Mouse (Mus musculus) mouse embryonic stem cell (cell line): ENCODE measurements around the gene Kcnh2.

Experiments used
- in situ Hi-C, 2 experiments: fragments of 300-500 bp; cut with MboI; formaldehyde crosslinking; loops; 1 replicate in 1 of 2; 3 replicates in 1 of 2; pipeline ENCODE4 v1.14.3; 2019 to 2020; ENCODE audit warnings: low sequenced_read_pairs in 2 of 2, low pct_unique_long_range_greater_than_20kb in 1 of 2, mixed read lengths in 1 of 2; ENCODE audit not compliant: unreplicated experiment in 1 of 2

Kcnh2 gene

DNA sequence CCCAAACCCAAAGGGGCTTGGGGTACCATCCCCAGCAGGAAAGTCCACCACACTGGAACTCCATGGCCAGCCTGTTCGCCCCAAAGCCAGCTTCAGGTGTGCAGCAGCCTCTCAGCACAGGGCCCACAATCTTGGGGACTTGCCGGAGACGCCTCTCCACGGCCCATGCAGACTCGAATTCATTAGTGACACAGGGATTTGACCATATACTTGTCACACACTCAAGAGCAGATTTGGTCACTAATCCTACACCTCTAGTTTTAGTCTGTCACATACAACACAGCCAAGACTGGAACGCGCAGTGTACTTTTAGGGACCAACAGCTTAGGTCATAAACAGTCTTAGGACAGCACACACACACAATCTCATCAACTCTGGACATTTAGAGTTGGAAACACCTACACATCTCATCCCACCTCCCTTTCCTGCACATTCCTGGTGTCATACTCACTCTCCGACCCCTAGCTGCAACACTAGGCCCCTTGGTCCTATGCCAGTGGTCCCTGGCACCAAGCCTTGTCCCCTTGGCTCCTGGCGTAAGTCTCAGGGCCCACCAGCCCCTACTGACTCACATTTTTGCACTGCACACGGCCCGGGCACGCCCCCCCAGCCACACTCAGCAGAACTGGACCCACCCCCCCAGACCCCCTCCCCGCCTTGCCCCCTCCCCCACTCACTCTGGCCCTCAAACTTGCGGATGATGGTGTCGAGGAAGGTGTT is 713 bp downstream of the Kcnh2 start:
- in situ Hi-C loops = no loop called here

DNA sequence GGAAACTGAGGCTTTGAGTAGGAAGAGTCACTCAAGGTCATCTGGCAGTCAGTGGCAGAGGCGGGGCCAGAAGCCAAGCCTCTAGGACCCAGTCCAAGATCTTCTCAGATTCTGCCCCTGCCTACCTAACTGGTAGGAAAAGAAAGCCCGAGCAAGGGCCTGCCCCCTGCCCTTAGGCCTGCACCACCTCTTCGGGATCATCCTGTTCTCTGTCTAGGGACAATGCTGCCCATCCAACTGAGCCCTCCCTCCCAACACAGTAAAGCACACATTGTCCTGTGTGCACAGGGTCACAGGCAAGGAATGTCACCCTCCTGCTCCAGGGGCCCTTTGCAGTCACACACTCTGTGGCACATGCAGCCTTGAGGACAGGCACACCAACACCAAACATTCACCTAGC is 1.3 kb downstream of the Kcnh2 start:
- in situ Hi-C loops = no loop called here

GRCm38 (mm10) chr5:24348546-24348945 is 2.9 kb downstream of the Kcnh2 start:
- in situ Hi-C loops = no loop called here

- in situ Hi-C loops = no loop called here
Measured at GRCm38 (mm10) chr5:24348128-24348527, 3.3 kb downstream of the Kcnh2 start.

GRCm38 (mm10) chr5:24347186-24347875 is 4.1 kb downstream of the Kcnh2 start:
- in situ Hi-C loops = no loop called here

- in situ Hi-C loops = no loop called here
Measured at GRCm38 (mm10) chr5:24346313-24346712, 5.1 kb downstream of the Kcnh2 start.

DNA sequence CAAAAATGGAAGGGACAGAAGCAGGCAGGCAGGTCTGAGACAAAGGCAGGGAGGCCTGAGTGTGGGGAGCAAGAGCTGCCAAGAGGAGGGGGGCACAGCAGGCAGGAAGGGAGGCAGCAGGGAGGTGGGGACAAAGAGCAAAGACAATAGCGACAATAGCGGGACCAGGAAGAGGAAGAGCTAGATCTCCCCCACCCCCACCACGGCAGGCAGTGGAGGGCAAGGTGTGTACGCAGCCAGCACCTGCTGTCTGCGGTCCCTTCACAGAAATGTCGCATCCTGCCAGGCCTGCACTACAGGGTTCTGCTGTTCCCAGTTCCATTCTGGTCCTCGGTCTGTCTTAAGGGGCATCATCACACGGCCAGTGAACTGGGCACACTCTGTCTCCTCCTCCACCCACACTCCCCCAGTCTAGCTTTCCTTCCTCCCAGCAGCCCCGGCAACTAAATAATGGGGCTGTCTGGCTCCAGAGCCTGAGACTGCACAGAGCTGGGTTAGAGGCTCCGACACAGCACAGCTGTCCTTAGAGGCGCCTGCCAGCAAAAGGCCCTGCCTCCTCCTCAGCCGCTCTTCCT is 6.8 kb downstream of the Kcnh2 start:
- in situ Hi-C loops = no loop called here

- in situ Hi-C loops = no loop called here
Measured at GRCm38 (mm10) chr5:24343977-24344436, 7.4 kb downstream of the Kcnh2 start.

DNA sequence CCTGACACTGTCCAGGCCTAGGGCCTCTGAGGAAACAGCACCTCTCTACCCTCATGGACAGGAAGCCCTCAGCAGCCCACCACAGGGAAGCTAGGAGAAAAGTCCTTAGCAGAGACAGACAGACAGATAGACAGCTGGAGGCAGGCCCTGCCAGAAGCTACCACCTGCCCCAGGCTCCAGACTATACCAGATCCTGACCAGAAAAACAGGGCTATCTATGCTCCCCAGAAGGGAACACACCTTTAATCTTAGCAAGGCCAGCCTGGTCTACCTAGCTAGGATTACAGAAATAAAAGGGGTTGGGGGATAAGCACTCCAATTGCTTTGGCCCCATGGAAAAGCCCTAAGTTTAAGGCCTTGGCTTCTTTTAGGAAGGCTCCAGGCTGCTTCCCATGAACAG is 8.0 kb downstream of the Kcnh2 start:
- in situ Hi-C loops = no loop called here

- in situ Hi-C loops = no loop called here
Measured at GRCm38 (mm10) chr5:24342966-24343365, 8.4 kb downstream of the Kcnh2 start.

DNA sequence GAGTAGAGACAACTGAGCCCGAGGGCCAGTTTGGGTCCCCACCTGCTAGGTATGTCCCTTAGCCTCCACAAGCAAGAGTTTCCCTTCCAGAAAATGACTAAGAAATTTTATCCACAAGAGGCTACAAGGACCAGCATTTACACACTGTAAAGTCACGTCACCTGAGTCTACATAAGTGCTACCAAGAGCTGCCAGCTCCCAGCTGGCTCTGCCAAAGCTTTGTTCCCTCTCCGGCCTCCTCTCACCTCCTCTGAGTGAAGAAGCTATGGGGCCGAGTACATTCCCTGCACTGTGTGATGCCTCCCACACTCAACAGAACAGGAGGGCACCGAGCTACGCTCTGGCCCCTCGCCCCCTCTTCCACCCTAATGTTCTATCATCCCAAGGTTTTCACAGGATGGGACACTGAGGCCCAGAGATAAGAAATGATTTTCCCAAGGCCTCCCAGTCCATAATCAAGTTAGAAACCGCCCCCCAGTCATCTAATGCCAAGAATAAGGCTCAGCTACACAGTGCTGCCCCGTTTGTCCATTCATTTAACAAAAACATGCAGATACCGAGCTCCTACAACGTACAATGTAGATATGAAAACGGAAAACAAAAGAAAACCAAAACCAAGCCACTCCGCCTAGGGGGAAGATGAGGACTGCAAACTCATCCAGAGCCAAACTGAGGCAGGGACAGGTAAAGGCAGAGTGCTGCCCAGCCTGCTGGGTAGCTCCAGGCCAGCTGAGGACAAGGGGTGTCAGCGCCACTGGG is 9.0 kb downstream of the Kcnh2 start:
- in situ Hi-C loops = no loop called here

GRCm38 (mm10) chr5:24337821-24338220 is 13.6 kb downstream of the Kcnh2 start:
- in situ Hi-C loops = no loop called here

GRCm38 (mm10) chr5:24337366-24337765 is 14.0 kb downstream of the Kcnh2 start:
- in situ Hi-C loops = no loop called here

DNA sequence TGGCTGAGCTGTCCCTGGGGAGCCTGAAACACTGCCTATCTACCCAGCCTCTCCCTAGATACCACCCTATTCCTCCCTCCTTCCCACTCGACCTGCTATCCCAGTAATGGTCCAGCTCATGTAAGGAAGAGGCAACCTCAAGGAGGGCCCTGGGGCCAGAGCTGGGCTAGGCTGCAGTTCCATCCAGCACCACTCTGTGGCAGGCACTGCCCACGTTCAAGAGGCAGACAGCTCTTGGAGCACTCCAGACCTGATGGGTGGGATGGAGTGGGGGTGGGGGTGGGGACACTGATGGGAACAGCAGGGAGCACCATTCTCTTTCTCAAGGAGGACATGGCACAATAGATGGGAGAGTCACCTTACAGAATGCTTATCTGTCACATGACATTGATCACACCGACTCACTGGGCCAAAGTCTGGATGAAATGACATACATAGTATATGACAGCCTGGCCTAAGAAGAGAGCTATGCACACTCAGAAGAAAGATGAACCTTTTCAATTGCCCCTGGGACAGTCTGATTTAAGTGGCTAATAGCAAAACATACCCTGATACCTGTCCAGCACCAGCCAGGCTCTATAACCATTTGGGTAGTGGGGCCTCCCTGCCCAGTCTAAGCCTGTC is 15.4 kb downstream of the Kcnh2 start:
- in situ Hi-C loops = no loop called here

DNA sequence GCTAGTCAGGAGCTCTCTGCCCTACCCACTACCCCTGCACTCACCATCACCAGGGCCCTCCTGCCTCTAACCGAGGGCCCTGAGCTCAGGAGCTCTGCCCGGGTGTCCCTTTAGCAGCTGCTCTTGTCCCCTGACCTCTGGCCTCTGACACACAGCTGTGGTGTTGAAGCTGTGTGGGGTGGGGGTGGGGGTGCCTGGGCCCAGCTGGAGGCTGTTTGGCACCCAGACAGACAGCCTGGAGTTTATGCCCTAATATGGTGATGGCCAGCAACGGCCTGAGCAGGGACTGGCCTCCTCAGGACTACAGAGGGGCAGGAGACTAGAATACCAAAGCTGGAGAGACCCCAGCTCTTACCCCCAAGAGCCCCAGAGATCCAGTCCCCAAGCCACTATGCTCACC is 16.7 kb downstream of the Kcnh2 start:
- in situ Hi-C loops = no loop called here

DNA sequence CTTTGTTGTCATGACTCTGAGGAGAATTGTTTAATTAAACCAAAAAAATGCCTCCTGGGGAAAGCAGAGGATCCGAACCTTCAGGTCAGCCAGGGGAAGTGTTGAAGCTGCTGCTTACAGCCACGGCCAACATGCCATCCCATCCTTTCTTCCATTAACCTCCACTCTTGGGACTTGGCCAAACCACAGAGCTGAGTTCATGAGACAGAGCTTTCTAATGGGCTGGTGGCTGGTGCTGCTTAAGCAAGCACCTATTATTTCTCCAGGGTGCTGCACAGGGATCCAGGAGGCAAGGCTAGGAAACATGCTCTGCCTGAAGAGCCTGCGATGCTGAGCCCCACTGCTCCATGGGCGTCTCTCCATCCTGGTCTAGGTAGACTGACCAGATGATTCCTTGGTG is 19.0 kb downstream of the Kcnh2 start:
- in situ Hi-C loops = no loop called here

DNA sequence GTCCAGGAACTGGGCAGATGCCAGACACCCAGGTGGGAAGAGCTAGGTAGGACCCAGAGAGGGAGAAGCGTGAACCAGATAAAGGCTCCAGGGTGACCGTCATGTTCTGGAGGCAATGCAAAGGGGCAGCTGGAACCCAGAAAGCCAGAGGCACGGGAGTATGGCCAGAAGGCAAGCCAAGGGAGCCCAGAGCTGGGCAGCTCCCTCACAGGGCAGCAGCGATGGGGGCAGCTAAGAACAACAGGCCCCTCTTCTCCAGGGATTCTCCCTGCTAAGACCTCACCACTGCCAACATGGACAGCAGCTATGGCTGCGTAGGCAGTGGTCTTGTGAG is 21.5 kb downstream of the Kcnh2 start:
- in situ Hi-C loops = no loop called here

DNA sequence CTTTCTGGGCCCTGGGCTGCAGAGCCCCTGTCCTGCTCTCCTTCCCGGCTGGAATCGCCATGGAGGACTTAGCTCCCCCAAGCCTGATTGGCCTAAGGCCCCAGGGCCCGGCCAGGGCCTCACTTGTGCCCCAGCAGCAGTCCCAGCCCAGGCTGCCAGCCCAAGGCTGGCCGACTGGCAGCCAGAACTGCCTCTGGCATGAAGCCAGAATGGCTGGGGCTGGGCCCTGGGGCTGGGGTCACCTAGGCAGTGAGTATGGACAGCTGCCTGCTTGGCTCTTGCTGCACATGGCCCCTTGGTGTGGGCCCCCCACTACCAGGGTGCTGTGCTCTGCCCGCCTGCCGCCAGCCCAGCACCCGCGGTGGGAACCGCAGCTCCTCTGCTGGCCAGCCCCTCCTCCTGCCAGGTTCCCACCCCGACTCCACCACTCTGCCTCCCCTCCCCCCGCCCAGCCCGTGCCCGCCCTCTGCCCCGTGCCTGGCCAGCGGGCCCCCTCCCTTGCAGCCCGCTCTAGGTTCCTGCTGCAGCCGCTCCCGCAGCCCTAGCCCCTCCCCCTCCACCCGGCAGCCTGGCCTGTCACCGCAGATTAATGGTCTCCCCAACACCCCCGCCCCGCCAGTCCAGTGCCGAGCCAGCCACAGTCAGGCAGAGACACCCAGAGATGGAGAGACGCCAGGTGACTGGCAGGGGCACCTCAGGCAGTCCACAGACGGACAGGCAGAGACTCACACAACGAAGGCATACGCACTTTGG is 22.0 kb downstream of the Kcnh2 start:
- in situ Hi-C loops = no loop called here
